Mouse (Mus musculus): ENCODE results near the gene Ndufs8. TPM values are rescaled to one million over a fixed set of nuclear protein-coding genes. Genes with fewer than 3 reads are reported as not detected.

Gene Ndufs8
- polyA plus RNA-seq, 1 experiment from 2014 or later: 361 TPM

- H3K9ac ChIP-seq (replicated peaks; ENCODE audit: low read depth, low read length): no peak overlapping the region
- no peak overlapping the region for H3K4me2 ChIP-seq (replicated peaks; ENCODE audit: low read depth, low read length)
- 85% methylated on average over 4 of the region's 4 CpGs for WGBS
- no peak overlapping the region for H3K4me3 ChIP-seq (ENCODE audit: low read depth, low read length)
- no peak overlapping the region for H3K27ac ChIP-seq (ENCODE audit: low read length)
- no peaks in the 10 kb centered on the region for H3K36me3 ChIP-seq (ENCODE audit: control insufficient read depth, insufficient read depth, low read length)
- peaks cover 18% of the 10 kb centered on the region for H3K4me1 ChIP-seq (ENCODE audit: control insufficient read depth, insufficient read depth, low read length)
- no peaks in the 10 kb centered on the region for H3K9me3 ChIP-seq (ENCODE audit: control insufficient read depth, low read depth, low read length)
- no peaks in the 10 kb centered on the region for H3K27me3 ChIP-seq (ENCODE audit: control insufficient read depth, insufficient read depth, low read length)
- no peak for ATAC-seq (ENCODE audit: insufficient number of reproducible peaks, insufficient read depth, low FRiP score, low read depth)
These were observed 15.4 kb upstream of the Ndufs8 start for GRCm38 (mm10) chr19:3927989-3928388.

DNA sequence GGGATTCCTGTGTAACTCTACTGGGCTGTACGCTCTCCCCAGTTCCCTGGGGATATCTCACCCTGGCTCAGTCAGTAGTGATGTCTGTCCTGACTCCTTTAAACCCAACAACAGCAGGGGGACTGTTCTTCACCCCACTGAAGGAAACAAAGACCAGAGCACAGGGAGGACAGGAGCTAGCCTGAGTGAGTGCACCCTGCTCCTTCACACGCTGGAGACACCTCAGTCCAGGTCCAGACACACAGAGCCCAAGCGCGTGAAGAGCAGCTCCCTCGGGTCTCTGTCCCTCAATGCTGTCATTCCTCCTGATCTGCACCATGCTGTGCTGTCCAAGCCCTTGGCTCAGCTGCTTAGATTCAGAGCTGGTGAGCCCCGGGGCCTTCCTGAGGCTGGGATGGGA lies 14.1 kb upstream of the Ndufs8 start:
- no peak overlapping the region for H3K4me3 ChIP-seq (ENCODE audit: low read depth, low read length)
- H3K9me3 ChIP-seq (ENCODE audit: control insufficient read depth, low read depth, low read length): no peaks in the 10 kb centered on the region
- H3K4me2 ChIP-seq (replicated peaks; ENCODE audit: low read depth, low read length): no peak overlapping the region
- no peak overlapping the region for H3K9ac ChIP-seq (replicated peaks; ENCODE audit: low read depth, low read length)
- 70% methylated on average over 6 of the region's 6 CpGs for WGBS
- ATAC-seq (ENCODE audit: insufficient number of reproducible peaks, insufficient read depth, low FRiP score, low read depth): no peak
- H3K36me3 ChIP-seq (ENCODE audit: control insufficient read depth, insufficient read depth, low read length): no peaks in the 10 kb centered on the region
- H3K4me1 ChIP-seq (ENCODE audit: control insufficient read depth, insufficient read depth, low read length): peaks cover 18% of the 10 kb centered on the region
- H3K27ac ChIP-seq (ENCODE audit: low read length): no peak overlapping the region
- no peaks in the 10 kb centered on the region for H3K27me3 ChIP-seq (ENCODE audit: control insufficient read depth, insufficient read depth, low read length)

DNA sequence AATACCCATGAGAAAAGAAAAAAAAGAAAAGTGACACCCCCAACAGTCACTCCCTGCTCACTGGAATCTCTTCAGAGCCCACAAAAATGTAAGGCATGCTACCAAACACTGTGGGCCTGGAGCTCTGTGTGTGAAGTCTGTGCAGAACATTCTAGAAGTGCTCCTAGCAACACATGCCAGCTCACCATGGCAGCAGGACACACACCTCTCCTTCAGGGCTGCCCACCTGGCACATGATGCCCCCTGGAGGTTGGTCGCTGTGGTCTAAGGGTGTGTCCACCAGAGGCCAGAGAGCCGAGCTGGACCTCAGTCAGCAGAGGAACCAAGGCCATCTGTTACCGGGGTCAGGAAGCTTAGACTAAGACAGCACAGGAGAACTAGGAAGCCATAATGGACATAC lies 13.7 kb upstream of the Ndufs8 start:
- Histone ChIP-seq H3K9ac (replicated peaks; ENCODE audit: low read depth, low read length) (no peak overlapping the region; the same call in 1 of the 2 replicates), H3K4me1 (ENCODE audit: control insufficient read depth, insufficient read depth, low read length) (peaks cover 18% of the 10 kb centered on the region), H3K27me3 (ENCODE audit: control insufficient read depth, insufficient read depth, low read length) (no peaks in the 10 kb centered on the region), H3K4me3 (ENCODE audit: low read depth, low read length) (no peak overlapping the region), H3K9me3 (ENCODE audit: control insufficient read depth, low read depth, low read length) (no peaks in the 10 kb centered on the region), H3K36me3 (ENCODE audit: control insufficient read depth, insufficient read depth, low read length) (no peaks in the 10 kb centered on the region), H3K27ac (ENCODE audit: low read length) (no peak overlapping the region), H3K4me2 (replicated peaks; ENCODE audit: low read depth, low read length) (no peak overlapping the region)
- 58% methylated on average over 3 of the region's 3 CpGs for WGBS
- ATAC-seq (ENCODE audit: insufficient number of reproducible peaks, insufficient read depth, low FRiP score, low read depth): no peak

DNA sequence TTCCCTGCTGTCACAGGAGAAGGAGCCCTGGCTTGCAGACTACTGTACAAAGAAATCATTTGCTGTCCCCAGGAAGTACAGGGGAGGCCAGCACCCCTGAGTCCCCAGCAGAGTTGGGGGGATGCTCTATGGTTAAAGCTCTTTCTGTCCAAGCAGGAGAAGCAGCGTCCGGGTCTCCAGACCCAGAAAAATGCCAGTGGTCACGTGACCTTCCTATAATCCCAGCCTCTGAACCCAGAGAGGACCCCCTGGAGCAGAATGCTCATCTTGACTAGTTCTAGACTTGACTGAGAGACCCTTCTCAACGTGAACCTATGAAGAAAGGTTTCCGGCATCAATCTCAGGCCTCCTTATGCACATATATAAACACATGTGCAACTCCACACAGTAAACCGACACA lies 13.3 kb upstream of the Ndufs8 start:
- Histone ChIP-seq H3K4me2 (replicated peaks; ENCODE audit: low read depth, low read length) (no peak overlapping the region), H3K9me3 (ENCODE audit: control insufficient read depth, low read depth, low read length) (no peaks in the 10 kb centered on the region), H3K27me3 (ENCODE audit: control insufficient read depth, insufficient read depth, low read length) (no peaks in the 10 kb centered on the region), H3K36me3 (ENCODE audit: control insufficient read depth, insufficient read depth, low read length) (no peaks in the 10 kb centered on the region), H3K4me1 (ENCODE audit: control insufficient read depth, insufficient read depth, low read length) (peaks cover 18% of the 10 kb centered on the region), H3K27ac (ENCODE audit: low read length) (no peak overlapping the region), H3K4me3 (ENCODE audit: low read depth, low read length) (no peak overlapping the region), H3K9ac (replicated peaks; ENCODE audit: low read depth, low read length) (no peak overlapping the region)
- ATAC-seq (ENCODE audit: insufficient number of reproducible peaks, insufficient read depth, low FRiP score, low read depth): no peak
- WGBS: 80% methylated on average over 6 of the region's 6 CpGs

GRCm38 (mm10) chr19:3924868-3925267 lies 12.3 kb upstream of the Ndufs8 start:
- no peaks in the 10 kb centered on the region for H3K9me3 ChIP-seq (ENCODE audit: control insufficient read depth, low read depth, low read length)
- H3K9ac ChIP-seq (replicated peaks; ENCODE audit: low read depth, low read length): no peak overlapping the region
- no peak for ATAC-seq (ENCODE audit: insufficient number of reproducible peaks, insufficient read depth, low FRiP score, low read depth)
- no peaks in the 10 kb centered on the region for H3K27me3 ChIP-seq (ENCODE audit: control insufficient read depth, insufficient read depth, low read length)
- H3K4me1 ChIP-seq (ENCODE audit: control insufficient read depth, insufficient read depth, low read length): peaks cover 10% of the 10 kb centered on the region
- H3K36me3 ChIP-seq (ENCODE audit: control insufficient read depth, insufficient read depth, low read length): no peaks in the 10 kb centered on the region
- H3K4me2 ChIP-seq (replicated peaks; ENCODE audit: low read depth, low read length): no peak overlapping the region
- no peak overlapping the region for H3K4me3 ChIP-seq (ENCODE audit: low read depth, low read length)
- H3K27ac ChIP-seq (ENCODE audit: low read length): no peak overlapping the region
- 95% methylated on average over 7 of the region's 7 CpGs for WGBS

DNA sequence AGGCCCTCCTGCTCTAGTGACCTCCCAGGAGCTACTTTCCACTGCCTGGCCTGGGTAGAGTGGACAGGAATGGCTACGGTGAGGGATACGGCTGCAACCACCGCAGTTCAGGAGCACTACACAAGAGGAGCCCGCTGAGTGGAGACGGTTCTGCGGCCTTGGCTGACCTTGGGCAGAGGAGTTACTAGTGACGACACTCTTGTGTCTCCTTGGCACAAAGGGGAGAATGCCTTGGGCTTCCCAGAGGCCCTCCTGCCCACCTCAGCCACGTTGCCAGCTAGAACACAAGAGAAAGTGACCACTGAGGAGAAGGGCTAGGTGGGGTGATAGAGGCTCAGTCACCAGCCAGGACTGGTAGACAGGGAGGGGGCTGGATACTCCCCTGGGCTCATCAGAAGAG lies 11.6 kb upstream of the Ndufs8 start:
- Histone ChIP-seq H3K4me1 (ENCODE audit: control insufficient read depth, insufficient read depth, low read length) (peaks cover 3% of the 10 kb centered on the region; the same call in 1 of the 2 replicates), H3K4me2 (replicated peaks; ENCODE audit: low read depth, low read length) (no peak overlapping the region), H3K27me3 (ENCODE audit: control insufficient read depth, insufficient read depth, low read length) (no peaks in the 10 kb centered on the region), H3K27ac (ENCODE audit: low read length) (peak overlapping the region; percentile 27; the same call in 1 of the 2 replicates), H3K9me3 (ENCODE audit: control insufficient read depth, low read depth, low read length) (no peaks in the 10 kb centered on the region), H3K4me3 (ENCODE audit: low read depth, low read length) (no peak overlapping the region), H3K9ac (replicated peaks; ENCODE audit: low read depth, low read length) (no peak overlapping the region), H3K36me3 (ENCODE audit: control insufficient read depth, insufficient read depth, low read length) (no peaks in the 10 kb centered on the region)
- WGBS: 78% methylated on average over 8 of the region's 8 CpGs
- ATAC-seq (ENCODE audit: insufficient number of reproducible peaks, insufficient read depth, low FRiP score, low read depth): no peak

- Histone ChIP-seq H3K4me3 (ENCODE audit: low read depth, low read length) (no peak overlapping the region), H3K9ac (replicated peaks; ENCODE audit: low read depth, low read length) (no peak overlapping the region), H3K36me3 (ENCODE audit: control insufficient read depth, insufficient read depth, low read length) (no peaks in the 10 kb centered on the region), H3K9me3 (ENCODE audit: control insufficient read depth, low read depth, low read length) (no peaks in the 10 kb centered on the region), H3K27me3 (ENCODE audit: control insufficient read depth, insufficient read depth, low read length) (no peaks in the 10 kb centered on the region), H3K4me2 (replicated peaks; ENCODE audit: low read depth, low read length) (no peak overlapping the region), H3K4me1 (ENCODE audit: control insufficient read depth, insufficient read depth, low read length) (no peaks in the 10 kb centered on the region), H3K27ac (ENCODE audit: low read length) (peak overlapping the region; percentile 27)
- ATAC-seq (ENCODE audit: insufficient number of reproducible peaks, insufficient read depth, low FRiP score, low read depth): no peak
- WGBS: 40% methylated on average over 13 of the region's 13 CpGs
These were observed 11.0 kb upstream of the Ndufs8 start for GRCm38 (mm10) chr19:3923586-3923985.

GRCm38 (mm10) chr19:3922661-3923371 lies 10.2 kb upstream of the Ndufs8 start:
- Histone ChIP-seq H3K9me3 (ENCODE audit: control insufficient read depth, low read depth, low read length) (no peaks in the 10 kb centered on the region), H3K27me3 (ENCODE audit: control insufficient read depth, insufficient read depth, low read length) (no peaks in the 10 kb centered on the region), H3K4me1 (ENCODE audit: control insufficient read depth, insufficient read depth, low read length) (no peaks in the 10 kb centered on the region), H3K4me3 (ENCODE audit: low read depth, low read length) (no peak overlapping the region), H3K4me2 (replicated peaks; ENCODE audit: low read depth, low read length) (no peak overlapping the region), H3K27ac (ENCODE audit: low read length) (no peak overlapping the region), H3K36me3 (ENCODE audit: control insufficient read depth, insufficient read depth, low read length) (no peaks in the 10 kb centered on the region), H3K9ac (replicated peaks; ENCODE audit: low read depth, low read length) (no peak overlapping the region)
- ATAC-seq (ENCODE audit: insufficient number of reproducible peaks, insufficient read depth, low FRiP score, low read depth): no peak
- 53% methylated on average over 10 of the region's 10 CpGs for WGBS

DNA sequence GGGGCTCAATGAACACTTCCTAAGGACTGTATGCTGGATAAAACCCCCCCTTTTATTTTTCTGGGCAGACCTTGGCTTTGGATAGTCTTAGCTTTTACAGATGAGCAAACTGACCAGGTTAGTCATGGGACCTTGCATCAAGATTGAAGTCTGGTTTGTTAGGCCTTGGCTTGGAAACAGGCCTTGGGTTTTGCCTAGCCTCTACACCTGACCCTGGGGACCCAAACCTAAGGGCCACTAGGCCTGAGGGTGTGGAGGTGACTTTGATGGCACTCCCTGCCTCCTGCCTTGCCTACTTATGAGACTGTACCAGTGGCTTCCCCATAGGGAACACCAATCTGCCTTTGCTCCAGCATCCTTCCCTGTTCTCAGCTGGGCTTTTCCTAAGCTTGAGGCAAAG lies 7.4 kb upstream of the Ndufs8 start:
- Histone ChIP-seq H3K27ac (ENCODE audit: low read length) (no peak overlapping the region), H3K4me3 (ENCODE audit: low read depth, low read length) (no peak overlapping the region), H3K9me3 (ENCODE audit: control insufficient read depth, low read depth, low read length) (no peaks in the 10 kb centered on the region), H3K27me3 (ENCODE audit: control insufficient read depth, insufficient read depth, low read length) (no peaks in the 10 kb centered on the region), H3K36me3 (ENCODE audit: control insufficient read depth, insufficient read depth, low read length) (no peaks in the 10 kb centered on the region), H3K4me2 (replicated peaks; ENCODE audit: low read depth, low read length) (no peak overlapping the region), H3K9ac (replicated peaks; ENCODE audit: low read depth, low read length) (no peak overlapping the region), H3K4me1 (ENCODE audit: control insufficient read depth, insufficient read depth, low read length) (no peaks in the 10 kb centered on the region)
- ATAC-seq (ENCODE audit: insufficient number of reproducible peaks, insufficient read depth, low FRiP score, low read depth): no peak
